Mouse (Mus musculus) CD8-positive naive resting alpha-beta T cell, adult 2 months (primary cell): Measurements from ENCODE around the gene Ski.

Source experiments
- DNase-seq, 2 experiments: peaks; one replicate each; pipeline ENCODE4 v3.0.0; 2022; ENCODE audit warnings: low read depth in 2 of 2, low spot score in 2 of 2

Gene Ski

DNA sequence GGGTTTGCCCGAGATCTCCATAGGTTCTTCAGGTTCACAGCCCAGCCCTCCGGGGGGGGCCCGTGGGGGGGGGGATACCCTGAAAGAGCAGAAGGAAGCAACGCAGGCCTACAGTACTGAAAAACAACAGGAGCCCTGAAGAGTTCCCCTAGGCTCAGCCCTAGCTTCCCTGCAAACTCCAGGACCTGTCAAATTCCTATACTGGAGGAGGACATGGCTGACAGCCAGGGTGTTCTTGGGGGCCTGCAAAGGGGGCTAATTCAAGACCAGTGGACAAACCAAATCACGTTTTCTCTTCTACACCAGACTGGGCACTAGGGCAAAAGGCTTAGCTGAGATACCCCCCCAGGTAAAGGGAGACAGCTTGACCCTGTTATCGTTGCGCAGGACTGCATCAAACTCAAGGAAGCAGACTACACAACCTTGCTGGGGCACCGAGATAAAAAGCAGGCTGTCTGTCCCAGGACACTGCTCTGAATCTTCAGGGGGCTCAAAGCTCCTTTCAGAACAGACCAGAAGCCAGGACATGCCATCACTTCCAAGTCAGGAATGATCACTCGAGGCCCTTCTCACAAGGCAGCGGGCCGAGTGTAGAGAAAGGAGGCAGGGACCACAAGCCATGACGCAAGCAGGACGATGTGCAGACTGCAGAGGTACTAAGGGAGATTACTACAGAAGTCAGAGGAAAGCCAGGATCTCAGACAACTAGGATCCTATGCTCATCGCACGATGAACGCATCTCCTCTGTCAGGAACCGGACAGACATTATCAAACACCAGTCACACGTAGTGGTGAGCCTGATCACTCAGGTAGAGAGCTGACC is 37.9 kb downstream of the Ski start:
- DNase-seq: no peak

- no peak for DNase-seq
Observed at GRCm38 (mm10) chr4:155183201-155183600, 39.2 kb downstream of the Ski start.

DNA sequence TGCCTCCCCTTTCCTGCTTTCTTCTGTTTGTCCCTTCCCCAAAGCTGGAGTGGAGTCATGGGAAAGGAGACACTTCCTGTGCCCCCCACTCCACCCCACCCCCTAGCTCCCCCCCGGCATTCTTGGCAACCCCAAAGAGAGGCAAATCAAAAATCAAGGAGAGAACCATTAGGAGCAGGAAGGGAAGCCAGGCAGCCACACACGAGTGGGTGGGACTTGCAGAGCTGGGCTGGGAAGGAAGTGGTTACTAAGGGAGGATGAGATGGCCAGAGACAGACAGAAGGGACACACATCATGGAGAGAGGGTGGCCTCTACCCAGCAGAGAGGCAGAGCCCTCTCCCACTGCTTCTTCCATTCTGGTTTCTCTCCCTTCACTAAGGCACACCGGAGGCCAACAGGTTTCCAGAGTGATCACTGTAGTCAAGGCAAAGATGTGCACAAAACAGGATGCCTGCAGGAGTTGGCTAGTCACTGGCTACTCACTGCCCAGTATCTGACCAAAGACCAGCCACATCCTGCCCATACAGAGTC is 43.3 kb downstream of the Ski start:
- no peak for DNase-seq

- DNase-seq: peak; percentile 72 to 78
Observed at GRCm38 (mm10) chr4:155178274-155178673, 44.1 kb downstream of the Ski start.

GRCm38 (mm10) chr4:155176210-155176609 is 46.2 kb downstream of the Ski start:
- DNase-seq: no peak

DNA sequence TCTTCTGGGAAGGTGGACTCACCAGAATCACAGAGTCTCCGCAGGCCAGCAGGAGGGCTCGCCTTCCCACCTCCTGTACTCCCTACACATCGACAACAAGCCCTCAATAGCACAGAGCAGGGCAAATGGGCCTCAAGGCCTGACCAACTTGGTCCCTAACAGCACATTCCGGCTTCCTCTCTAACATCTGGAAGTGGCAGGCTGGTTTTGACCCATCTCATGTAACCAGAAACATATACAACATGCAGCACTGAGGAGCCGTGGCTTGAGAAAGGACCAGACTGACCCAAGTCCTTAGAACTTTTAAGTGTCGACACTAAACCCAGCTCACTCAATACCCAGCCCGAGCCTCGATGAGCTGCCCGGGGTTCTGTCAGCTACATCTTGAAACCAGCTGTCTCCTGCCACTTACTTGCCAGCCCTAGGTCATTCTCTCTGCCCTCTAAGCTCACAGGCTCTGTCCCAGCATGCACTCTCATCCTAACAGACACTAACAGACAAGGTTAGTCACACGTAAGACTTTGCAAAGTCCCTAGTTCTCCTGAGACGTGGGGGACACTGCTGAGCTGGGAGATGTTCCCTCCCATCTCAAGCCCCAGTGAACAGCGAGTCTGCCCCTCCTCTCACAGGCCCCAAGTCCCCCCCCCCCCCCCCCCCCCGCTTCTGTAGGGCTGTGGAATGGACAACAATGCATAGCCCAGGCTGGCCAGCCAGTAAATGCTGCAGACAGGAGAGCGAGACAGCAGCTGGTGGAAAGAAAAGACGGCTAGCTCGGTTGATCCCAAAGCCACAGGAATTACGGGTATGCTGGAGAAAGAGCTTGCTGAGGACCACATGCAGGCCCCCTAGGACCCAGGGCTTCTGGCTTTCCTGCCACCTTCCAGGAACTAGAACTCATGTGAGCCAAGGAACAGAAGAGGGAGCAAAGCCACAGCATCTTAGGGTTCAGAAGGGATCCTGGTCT is 48.3 kb downstream of the Ski start:
- no peak for DNase-seq

DNA sequence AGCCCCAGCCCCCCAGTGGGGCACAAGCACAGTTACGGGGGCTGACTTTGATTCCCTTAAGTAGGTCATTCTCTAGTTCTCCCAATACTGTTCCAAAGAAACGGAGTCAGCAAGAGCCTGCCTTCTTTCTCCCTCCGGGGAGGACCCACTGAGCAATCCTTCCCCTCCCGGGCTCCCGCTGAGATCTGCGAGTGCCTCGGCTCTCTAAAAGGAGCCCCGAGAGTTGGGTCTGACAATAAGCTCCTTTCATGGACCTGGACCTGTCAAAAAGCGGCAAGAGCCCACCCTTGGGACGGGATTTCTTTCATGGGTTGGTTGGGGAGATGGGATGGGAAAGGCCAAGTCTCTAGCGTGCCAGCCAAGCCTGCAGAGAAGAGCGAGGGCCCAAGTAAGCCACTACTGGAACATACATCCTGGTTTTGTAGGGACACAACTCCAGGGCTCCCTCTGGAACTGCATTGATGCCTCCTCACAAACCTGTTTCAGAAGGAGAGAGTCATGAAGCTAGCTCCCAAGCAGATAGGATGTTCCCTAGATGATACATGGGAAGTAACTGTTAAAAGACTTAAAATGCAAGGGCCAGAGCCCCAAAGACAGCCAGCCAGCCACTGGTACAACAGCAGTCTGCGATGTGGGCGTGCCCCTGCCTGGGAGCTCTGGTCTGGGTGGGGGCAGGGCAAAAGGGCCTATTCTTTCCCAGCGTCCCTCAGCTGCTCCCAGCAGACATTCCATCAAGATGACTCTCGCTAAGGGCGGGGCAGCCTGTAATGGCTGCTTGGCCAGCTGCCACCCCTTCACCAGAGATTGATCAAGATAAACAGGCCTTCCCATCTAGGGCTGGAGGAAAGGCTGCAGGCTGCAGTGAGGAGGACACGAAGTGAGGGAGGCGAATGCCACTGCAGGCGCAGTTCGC is 49.2 kb downstream of the Ski start:
- no peak for DNase-seq

GRCm38 (mm10) chr4:155171961-155172533 is 50.3 kb downstream of the Ski start:
- no peak for DNase-seq

DNA sequence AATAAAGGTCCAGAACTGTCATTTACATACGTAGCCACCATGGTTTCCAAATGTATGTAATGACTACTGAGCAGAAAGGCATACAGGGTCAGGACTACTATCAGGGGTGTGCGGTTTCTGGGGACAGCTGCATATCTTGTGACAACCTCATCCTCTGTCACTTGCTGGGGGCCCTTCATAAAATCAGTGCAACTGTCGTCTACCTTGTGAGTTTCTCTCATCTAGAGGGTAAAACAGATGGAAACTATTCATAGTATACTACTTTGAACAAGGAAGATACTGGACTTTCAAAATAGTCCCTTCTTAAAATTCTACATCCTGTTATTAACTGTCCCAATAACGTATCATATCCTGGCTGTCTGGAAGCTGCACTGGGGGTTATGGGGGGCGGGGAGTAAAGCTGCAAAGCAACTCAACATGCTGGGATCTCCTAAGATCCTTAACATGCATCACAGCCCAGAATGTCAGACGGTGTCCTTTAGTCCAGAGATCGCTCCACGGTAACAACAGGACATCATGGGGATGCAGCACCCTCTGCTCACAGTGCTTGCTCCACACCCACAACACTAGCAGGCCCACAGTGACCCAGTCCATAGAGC is 51.7 kb downstream of the Ski start:
- no peak for DNase-seq

DNA sequence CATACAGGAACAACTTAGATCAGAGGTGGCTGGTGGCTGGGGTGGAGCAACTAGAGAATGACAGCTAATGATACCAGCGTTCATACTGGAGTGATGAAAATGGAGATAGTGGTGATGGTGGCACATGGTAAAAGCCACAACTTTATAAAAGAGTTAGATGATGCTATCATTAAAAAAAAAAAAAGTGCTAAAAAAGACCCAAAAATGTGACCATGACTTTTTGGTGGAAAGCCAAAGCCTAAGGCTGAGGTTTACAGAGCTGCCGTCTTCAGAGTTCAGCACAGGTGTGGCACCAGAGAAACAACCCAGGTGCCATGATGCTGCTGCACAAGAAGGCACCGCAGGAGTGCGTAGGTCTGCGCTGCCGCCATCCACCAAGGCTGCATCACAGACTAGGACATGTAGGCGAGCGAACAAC is 53.5 kb downstream of the Ski start:
- DNase-seq: peak; percentile 46 to 63

DNA sequence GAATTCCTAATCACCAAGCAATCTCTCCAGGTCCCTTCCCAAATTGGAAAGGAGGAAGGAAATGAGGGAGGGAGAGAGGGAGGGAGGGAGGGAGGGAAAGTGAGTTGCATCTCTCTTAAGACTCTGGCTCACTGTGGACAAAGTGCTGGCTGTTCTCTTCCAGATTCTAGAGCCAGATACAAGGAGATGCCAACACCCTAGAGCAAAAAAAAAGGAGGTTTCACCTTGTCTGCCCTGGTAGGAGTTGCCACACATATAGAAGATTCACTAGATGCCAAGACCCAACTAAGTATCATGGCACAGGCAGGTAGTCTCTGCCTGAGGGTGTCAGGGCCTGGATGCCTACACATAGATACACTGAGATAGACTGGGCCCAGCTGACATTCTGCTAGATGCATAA is 56.5 kb downstream of the Ski start:
- no peak for DNase-seq

DNA sequence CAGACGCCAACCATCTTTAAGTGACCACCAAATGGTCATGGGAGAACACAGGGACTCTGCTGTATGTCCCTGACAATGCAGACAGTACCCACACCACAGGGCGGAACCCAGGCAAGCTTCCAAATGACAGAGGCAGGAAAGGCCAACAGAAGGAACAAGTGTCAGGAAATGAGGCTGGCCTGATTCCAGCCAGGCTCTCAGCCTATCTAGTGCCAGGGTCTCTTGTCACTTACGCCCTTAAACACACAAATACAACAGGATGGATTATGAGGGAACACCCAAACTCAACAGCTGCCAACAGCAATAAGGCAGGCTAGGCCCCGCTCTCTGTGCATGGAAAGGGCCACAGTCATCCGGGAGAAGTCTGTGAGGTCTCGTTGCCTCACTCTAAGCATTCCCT is 57.8 kb downstream of the Ski start:
- no peak for DNase-seq

DNA sequence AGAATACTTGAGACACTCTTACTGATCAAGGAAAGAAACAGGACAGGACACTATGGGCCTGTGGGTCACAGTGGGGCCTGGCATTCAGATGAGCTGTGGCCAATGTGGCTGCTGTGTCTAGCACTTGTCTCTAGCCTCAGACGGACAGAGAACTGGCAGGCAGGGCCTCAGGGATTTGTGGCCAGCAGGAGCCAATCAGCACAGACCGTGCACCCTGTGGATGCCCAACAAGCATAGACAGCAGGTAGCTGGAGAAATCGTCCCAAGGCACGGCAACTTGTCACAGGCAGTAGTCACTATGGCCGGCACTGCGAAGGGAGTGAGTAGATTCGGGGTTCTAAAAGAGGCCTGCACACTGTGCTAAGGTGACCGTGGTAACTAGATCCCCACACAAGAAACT is 58.7 kb downstream of the Ski start:
- DNase-seq: no peak

DNA sequence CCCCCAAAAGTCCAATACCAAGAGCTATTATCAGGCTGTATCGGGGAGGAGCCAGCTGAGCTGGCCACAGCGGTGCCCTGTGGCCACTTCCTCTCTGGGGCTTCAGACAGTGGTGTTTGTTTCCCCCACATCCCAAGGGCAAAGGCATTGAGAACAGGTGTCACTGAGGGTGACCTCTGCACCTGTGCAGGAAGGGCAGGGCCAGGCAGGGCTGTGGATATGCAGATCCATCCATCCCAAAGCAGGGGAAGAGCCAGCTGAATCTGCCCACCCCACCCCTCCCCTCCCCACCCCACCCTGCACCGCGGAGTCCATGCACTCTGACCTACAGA is 59.1 kb downstream of the Ski start:
- no peak for DNase-seq

DNA sequence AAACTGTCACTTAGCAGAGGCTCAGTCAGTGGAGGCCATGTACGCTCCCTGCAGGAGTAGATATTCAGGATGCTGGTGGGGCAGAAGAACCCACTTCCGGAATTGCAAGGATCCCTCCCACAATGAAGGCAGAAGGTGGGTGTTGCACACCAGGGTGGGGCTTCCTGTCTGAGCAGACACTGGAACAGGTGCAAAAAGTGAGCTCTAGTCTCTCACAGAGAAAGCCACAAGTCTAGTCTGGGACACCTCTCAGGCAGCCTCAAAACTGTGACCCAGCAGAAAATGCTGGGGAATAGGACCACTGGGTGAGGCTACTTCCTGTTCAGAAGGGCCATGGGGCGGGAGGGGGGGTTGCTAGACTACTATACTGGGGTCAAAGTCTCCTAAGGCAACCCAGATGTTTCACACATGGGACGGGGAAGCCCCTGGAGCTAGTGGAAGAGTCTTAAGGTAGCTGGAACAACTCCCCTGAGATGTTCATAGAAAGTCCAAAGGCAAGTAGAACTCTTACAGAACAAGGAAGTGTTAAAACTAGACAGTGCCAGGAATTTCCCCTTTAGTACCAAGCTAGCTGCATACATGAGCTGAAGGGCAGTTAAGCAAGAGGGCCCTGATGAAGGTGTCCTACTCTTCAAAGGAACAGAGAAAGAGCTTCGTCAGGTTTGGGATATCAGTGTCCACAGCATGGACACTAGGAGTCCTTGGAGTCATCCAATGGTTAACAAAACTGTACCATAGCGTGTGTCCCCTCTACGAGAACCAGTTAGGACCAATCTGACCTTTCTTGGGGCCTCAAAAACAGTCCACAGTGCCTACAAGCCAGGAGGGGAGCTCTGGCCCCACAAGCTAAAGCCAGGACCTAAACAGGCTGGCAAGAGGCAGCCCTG is 59.7 kb downstream of the Ski start:
- peak; percentile 57 to 62 for DNase-seq

DNA sequence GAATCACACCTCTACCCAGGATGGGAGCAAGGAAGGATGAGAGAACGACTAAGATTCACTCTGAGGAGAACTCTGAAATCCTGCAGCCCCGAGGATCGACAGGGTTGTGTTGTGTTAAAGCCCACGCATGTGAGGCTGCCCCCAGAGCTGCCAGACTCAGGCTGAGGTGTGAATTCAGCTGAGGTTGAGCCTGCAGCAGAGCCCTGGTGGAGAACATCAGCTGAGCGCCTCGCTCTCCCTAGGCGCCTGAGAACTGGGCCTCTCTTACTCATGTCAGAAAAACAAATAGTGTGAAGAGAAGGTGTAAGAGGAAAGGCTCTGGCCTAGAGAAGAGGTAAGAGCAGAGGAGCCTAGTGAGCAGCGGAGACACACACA is 63.9 kb downstream of the Ski start:
- no peak for DNase-seq

DNA sequence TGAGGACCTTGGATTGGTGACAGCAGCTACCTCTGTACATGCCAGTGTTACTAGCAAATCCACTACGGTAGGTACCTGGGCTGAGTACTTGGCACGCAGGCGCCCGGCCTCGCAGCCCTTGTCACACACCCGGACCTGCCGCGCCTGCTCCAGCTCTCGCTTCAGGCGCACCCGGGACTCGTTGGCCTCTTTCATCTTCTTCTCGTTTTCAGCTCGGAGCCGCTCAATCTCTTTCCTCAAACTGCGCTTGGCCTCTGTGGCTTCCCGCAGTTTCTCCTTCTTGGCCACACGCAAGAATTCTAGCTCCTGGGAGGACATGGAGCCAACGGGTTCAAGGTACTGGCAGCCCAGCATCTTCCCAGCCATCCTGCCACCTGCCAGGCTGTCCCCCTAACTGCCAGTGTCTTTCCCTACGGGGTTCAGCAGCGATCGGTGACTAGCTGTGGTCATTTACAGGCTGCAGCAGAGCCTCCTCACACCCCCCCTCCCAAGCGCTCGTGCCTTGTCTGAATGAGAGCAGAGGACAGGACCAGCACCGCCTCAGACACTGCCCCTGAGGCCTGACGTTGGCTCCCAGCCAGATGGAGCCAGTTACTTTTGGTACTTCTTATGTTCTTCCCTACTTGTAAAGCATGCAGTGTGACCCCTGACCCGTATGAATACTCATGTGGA is 64.4 kb downstream of the Ski start:
- no peak for DNase-seq

- no peak for DNase-seq
Observed at GRCm38 (mm10) chr4:155156734-155157133, 65.7 kb downstream of the Ski start.

GRCm38 (mm10) chr4:155154986-155155385 is 67.4 kb downstream of the Ski start:
- DNase-seq: no peak
